Mouse (Mus musculus) ES-E14 (cell line): Measurements from ENCODE around the gene Chmp6. TPM values are rescaled to one million over a fixed set of nuclear protein-coding genes. Genes with fewer than 3 reads are reported as not detected.

Experiments
- DNase-seq: peaks from one replicate; pipeline ENCODE4 v3.0.0-alpha.2; 2013; ENCODE audit warnings: low read depth, low spot score
- H3K27ac ChIP-seq: 2 replicates; pipeline ENCODE4 v1.5.1; 2012; ENCODE audit warnings: low read depth, mild to moderate bottlenecking, low read length, moderate library complexity, mixed read lengths; ENCODE audit not compliant: poor library complexity, insufficient read depth, severe bottlenecking
- H3K36me3 ChIP-seq: 2 replicates; pipeline ENCODE4 v1.6.1; 2012; ENCODE audit warnings: mild to moderate bottlenecking, low read length, moderate library complexity, mixed read lengths; ENCODE audit not compliant: control insufficient read depth, poor library complexity, insufficient read depth, severe bottlenecking
- H3K4me1 ChIP-seq, 2 experiments: fragments of 150-350 bp in 1 of 2; sonication (generic) in 1 of 2; 2 replicates each; pipeline ENCODE4 v1.6.1; 2012; ENCODE audit warnings: low read length in 2 of 2, mild to moderate bottlenecking in 1 of 2, mixed read lengths in 1 of 2; ENCODE audit not compliant: control insufficient read depth in 2 of 2, insufficient read depth in 2 of 2, poor library complexity in 1 of 2
- H3K4me3 ChIP-seq, 2 experiments: fragments of 150-350 bp in 1 of 2; sonication (generic) in 1 of 2; 2 replicates each; pipeline ENCODE4 v1.5.1; 2012; ENCODE audit warnings: low read length in 2 of 2, low read depth in 1 of 2, mild to moderate bottlenecking in 1 of 2, mixed read lengths in 1 of 2; ENCODE audit not compliant: insufficient read depth in 1 of 2, poor library complexity in 1 of 2, severe bottlenecking in 1 of 2
- H3K9ac ChIP-seq: 2 replicates; pipeline ENCODE4 v1.6.1; 2012; ENCODE audit warnings: low read depth, mild to moderate bottlenecking, low read length, mixed read lengths; ENCODE audit not compliant: poor library complexity, insufficient read depth, severe bottlenecking
- H3K9me3 ChIP-seq: fragments of 150-350 bp; sonication (generic); 2 replicates; pipeline ENCODE4 v1.6.1; 2012; ENCODE audit warnings: low read depth, mild to moderate bottlenecking, low read length; ENCODE audit not compliant: control insufficient read depth, insufficient read depth
- CHD2 ChIP-seq: IDR thresholded peaks from 2 replicates; pipeline ENCODE4 v1.6.1; 2014; ENCODE audit warnings: mild to moderate bottlenecking, low read depth, low read length, inconsistent platforms
- HCFC1 ChIP-seq: IDR thresholded peaks from 2 replicates; pipeline ENCODE4 v1.6.1; 2012; ENCODE audit warnings: low read length, inconsistent platforms, borderline replicate concordance; ENCODE audit not compliant: insufficient read depth
- MAFK ChIP-seq: IDR thresholded peaks from 2 replicates; pipeline ENCODE4 v1.6.1; 2014; ENCODE audit warnings: mild to moderate bottlenecking, low read depth, low read length, inconsistent platforms; ENCODE audit not compliant: insufficient read depth
- ZC3H11A ChIP-seq: IDR thresholded peaks from 2 replicates; pipeline ENCODE4 v1.6.1; 2012; ENCODE audit warnings: low read depth, mild to moderate bottlenecking, inconsistent platforms, low read length, borderline replicate concordance
- ZNF384 ChIP-seq: IDR thresholded peaks from 2 replicates; pipeline ENCODE4 v1.6.1; 2012; ENCODE audit warnings: low read depth, low read length, inconsistent platforms
- in situ Hi-C, 2 experiments: fragments of 600-800 bp; cut with MboI; formaldehyde crosslinking; loops; one replicate each; pipeline ENCODE4 v1.15.1; 2025; ENCODE audit warnings: low sequenced_read_pairs in 2 of 2, inconsistent platforms in 1 of 2; ENCODE audit not compliant: unreplicated experiment in 2 of 2
- total RNA-seq: library from RNA; depleted of rRNA; stranded (reverse); fragments of 300-350 nt; gene quantifications from 2 replicates; pipeline ENCODE4 v1.2.3, GENCODE M21; 2012

Gene Chmp6
- total RNA-seq, 1 experiment: 48.1 TPM

DNA sequence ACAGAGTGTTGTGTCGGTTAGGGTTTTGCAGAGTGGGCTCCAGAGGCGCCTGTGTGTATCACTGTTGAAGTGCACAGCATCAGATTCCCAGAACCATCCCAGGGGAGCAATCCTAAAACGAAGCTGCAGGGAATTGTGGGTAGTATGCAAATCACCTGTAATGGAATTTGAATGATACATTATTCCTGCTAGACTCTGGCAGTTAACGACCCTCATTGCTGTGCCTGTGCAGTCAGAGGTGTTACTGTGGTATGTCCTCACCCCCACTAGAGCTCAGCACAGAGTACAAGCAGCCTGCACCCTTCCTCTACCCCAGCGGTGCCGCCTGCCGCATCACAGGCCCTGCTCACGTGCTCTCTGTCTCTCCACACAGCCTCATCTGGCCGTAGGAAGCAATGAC, 16.2 kb upstream of the Chmp6 start:
- peaks cover 25% of the 10 kb centered on the region; the same call in 1 of the 2 replicates for H3K36me3 ChIP-seq
- TF ChIP-seq ZNF384: no peak
- TF ChIP-seq CHD2: no peak
- TF ChIP-seq MAFK: no peak
- no peak for TF ChIP-seq ZC3H11A
- no peak for TF ChIP-seq HCFC1
- peak overlapping the region; percentile 2 to 15; a peak in 2 of 4 replicates for H3K4me3 ChIP-seq
- no peaks in the 10 kb centered on the region for H3K9me3 ChIP-seq
- no peak for DNase-seq
- H3K4me1 ChIP-seq: peaks cover 6 to 18% of the 10 kb centered on the region in 2 experiments; a peak in 3 of 4 replicates
- H3K27ac ChIP-seq: peak overlapping the region; percentile 41; the same call in 1 of the 2 replicates
- in situ Hi-C loops: no loop called here
- H3K9ac ChIP-seq: peak overlapping the region; percentile 27; the same call in 1 of the 2 replicates

DNA sequence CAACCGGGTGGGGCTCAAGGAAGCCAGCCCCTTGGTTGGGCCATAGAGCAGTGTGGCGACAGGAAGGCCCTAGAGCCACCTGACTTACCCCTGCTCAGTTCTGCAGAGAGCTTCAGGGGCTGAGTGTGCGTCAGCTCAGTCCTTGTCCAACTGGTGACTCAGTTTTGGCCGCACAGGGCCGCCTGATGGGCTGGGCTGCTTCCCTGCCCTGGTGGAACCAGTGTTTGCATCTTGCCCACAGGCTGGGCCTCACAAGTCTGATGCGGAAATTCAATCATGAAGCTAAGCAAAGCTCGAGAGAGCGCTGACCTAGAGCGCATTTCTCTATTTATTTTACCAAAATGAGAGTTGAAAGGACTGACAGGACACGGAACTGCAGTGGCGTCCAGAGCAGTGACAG, 14.3 kb upstream of the Chmp6 start:
- in situ Hi-C loops: no loop called here
- peaks cover 23% of the 10 kb centered on the region; the same call in 1 of the 2 replicates for H3K36me3 ChIP-seq

DNA sequence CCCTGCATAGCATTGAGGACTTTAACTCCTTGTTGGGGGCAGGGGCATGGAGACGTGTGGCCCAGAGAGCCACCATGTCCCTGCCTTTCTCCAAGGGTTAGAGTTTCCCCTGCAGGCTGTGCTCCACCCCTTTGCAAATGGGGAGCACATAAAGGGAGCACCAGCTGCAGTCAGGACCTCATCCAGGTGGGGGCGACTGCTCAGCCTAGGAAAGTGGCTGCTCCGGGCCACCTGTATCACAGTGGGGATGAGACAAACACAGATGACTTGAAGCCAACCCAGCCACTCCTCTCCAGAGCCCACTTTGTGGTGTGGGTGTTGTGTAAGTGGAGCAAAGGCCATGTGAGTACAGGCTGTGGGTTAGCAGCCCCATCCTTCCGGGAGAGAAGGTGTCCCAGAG, 12.1 kb upstream of the Chmp6 start:
- H3K36me3 ChIP-seq: peaks cover 13% of the 10 kb centered on the region; the same call in 1 of the 2 replicates
- in situ Hi-C loops: loop anchor here in 1 of 2 experiments (25.0 kb wide), 1 partner anchor 389 kb away; no protein-coding TSS in a partner anchor
- no peaks in the 10 kb centered on the region for H3K9me3 ChIP-seq
- H3K9ac ChIP-seq: no peak overlapping the region
- TF ChIP-seq ZNF384 (no peak), MAFK (no peak)
- H3K4me3 ChIP-seq: no peak overlapping the region
- peaks cover 0 to 5% of the 10 kb centered on the region in 2 experiments; a peak in 2 of 4 replicates for H3K4me1 ChIP-seq
- no peak overlapping the region for H3K27ac ChIP-seq
- DNase-seq: no peak

More for the DNA sequence above, 14.3 kb upstream of the Chmp6 start:
- Histone ChIP-seq H3K9me3 (no peaks in the 10 kb centered on the region), H3K9ac (no peak overlapping the region), H3K27ac (no peak overlapping the region), H3K4me3 (no peak overlapping the region), H3K4me1 (peaks cover 5 to 18% of the 10 kb centered on the region in 2 experiments; a peak in 3 of 4 replicates)
- TF ChIP-seq CHD2: no peak
- no peak for TF ChIP-seq ZC3H11A
- no peak for TF ChIP-seq MAFK
- no peak for TF ChIP-seq HCFC1
- no peak for DNase-seq

DNA sequence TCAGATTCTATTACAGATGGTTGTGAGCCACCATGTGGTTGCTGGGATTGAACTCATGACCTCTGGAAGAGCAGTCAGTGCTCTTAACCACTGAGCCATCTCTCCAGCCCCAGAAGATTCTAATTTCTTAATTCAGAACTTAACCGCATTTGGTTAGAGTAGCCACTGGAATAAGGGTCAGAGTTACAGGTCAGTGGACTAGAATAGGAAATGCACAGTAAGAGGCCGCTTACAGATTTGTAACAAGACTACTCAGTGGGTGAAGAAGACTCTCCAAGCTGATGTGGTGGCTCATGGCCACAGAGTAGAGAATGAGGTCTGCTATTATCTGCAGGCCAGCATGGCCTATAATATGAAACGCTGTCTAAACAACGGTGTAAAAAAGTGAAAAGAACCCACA, 10.3 kb upstream of the Chmp6 start:
- in situ Hi-C loops: loop anchor here in 1 of 2 experiments (25.0 kb wide), 1 partner anchor 391 kb away; no protein-coding TSS in a partner anchor
- no peak overlapping the region for H3K9ac ChIP-seq

More for the DNA sequence above, 10.3 kb upstream of the Chmp6 start:
- Histone ChIP-seq H3K27ac (no peak overlapping the region), H3K9me3 (no peaks in the 10 kb centered on the region), H3K4me3 (no peak overlapping the region), H3K4me1 (no peaks in the 10 kb centered on the region), H3K36me3 (peaks cover 6% of the 10 kb centered on the region; the same call in 1 of the 2 replicates)
- no peak for DNase-seq
- TF ChIP-seq CHD2 (no peak), ZC3H11A (no peak), HCFC1 (no peak), ZNF384 (no peak), MAFK (no peak)
